Comparison of ENCODE assay signal across 11 mouse cellular contexts in genomic region chr10:25958762-25959753, GRCm38 (mm10).
"Had no signal": no experiment of that assay in that cellular context is flagged by ENCODE, and none has a peak within 500 bp of the region (broad histone marks: within the 10 kb centered on the region; RNA-seq: fewer than 3 reads in every experiment).

No protein-coding gene starts in this region.

- H3K27ac ChIP-seq: layer of hippocampus, adult 2 months; liver, embryonic 13.5 days; stomach, embryonic 15.5 days had no signal

- H3K9me3 ChIP-seq: liver, embryonic 13.5 days; stomach, embryonic 15.5 days had no signal

- H3K4me1 ChIP-seq: liver, embryonic 13.5 days; stomach, embryonic 15.5 days had no signal

- H3K9ac ChIP-seq: liver, embryonic 13.5 days; stomach, embryonic 15.5 days had no signal

- H3K36me3 ChIP-seq: liver, embryonic 13.5 days; stomach, embryonic 15.5 days had no signal

- H3K4me3 ChIP-seq: layer of hippocampus, adult 2 months; liver, embryonic 13.5 days; stomach, embryonic 15.5 days had no signal

- H3K4me2 ChIP-seq: liver, embryonic 13.5 days; midbrain, embryonic 11.5 days; stomach, embryonic 15.5 days had no signal

- DNase-seq: kidney, adult 9 months; kidney, postnatal 25 days; liver, embryonic 13.5 days; lung, adult 2 months; lung, postnatal 14 days; lung, postnatal 4 days; midbrain, embryonic 14.5 days; thymus, postnatal 25 days had no signal

- H3K27me3 ChIP-seq: liver, embryonic 13.5 days; stomach, embryonic 15.5 days had no signal
